Mouse (Mus musculus) neural tube, embryonic 14.5 days (tissue): ENCODE measurements at regions not wholly inside any gene's neighbourhood (a gene's known extent, or its start where the extent isn't known, plus 50 kb on each side); places are given as distances from the start of the nearest gene placed in this dataset.
A peak's percentile ranks its signal among the peaks of the same experiment; 100 is the strongest.

Experiments used
- ATAC-seq: fragments of 200-750 bp; cut with Nextera tagmentation; 2 replicates; pipeline ENCODE4 v1.8.0; 2017; ENCODE audit warnings: low read depth, mild to moderate bottlenecking, moderate TSS enrichment, moderate library complexity
- H3K27ac ChIP-seq: fragments of 300-500 bp; sonication (generic); 2 replicates; pipeline ENCODE4 v1.5.1; 2014; ENCODE audit warnings: low read depth, mild to moderate bottlenecking, control low read depth, low read length, moderate library complexity, mixed read lengths
- H3K27me3 ChIP-seq: fragments of 300-500 bp; sonication (generic); 2 replicates; pipeline ENCODE4 v1.6.1; 2014; ENCODE audit warnings: low read length; ENCODE audit not compliant: control insufficient read depth, insufficient read depth
- H3K36me3 ChIP-seq: fragments of 300-500 bp; sonication (generic); 2 replicates; pipeline ENCODE4 v1.6.1; 2014; ENCODE audit warnings: low read length, mixed read lengths; ENCODE audit not compliant: control insufficient read depth, insufficient read depth
- H3K4me1 ChIP-seq: fragments of 300-500 bp; sonication (generic); 2 replicates; pipeline ENCODE4 v1.6.1; 2014; ENCODE audit warnings: low read length; ENCODE audit not compliant: control insufficient read depth, insufficient read depth
- H3K4me2 ChIP-seq: fragments of 300-500 bp; sonication (generic); 2 replicates; pipeline ENCODE4 v1.6.1; 2014; ENCODE audit warnings: mild to moderate bottlenecking, low read depth, low read length, control low read depth
- H3K4me3 ChIP-seq: fragments of 300-500 bp; sonication (generic); 2 replicates; pipeline ENCODE4 v1.5.1; 2014; ENCODE audit warnings: low read depth, low read length, control low read depth, mixed read lengths
- H3K9ac ChIP-seq: fragments of 300-500 bp; sonication (generic); replicated peaks from 2 replicates; pipeline ENCODE4 v1.6.1; 2014; ENCODE audit warnings: low read depth, mild to moderate bottlenecking, control low read depth, low read length, mixed read lengths
- H3K9me3 ChIP-seq: fragments of 300-500 bp; sonication (generic); 2 replicates; pipeline ENCODE4 v1.6.1; 2016; ENCODE audit warnings: low read length; ENCODE audit not compliant: control insufficient read depth
- WGBS: fragments of 180-500 bp; shearing (Covaris S2); extraction: QIAGEN DNeasy Blood & Tissue Kit; methylation state at CpG from one replicate; pipeline ENCODE4 v1.1.7; 2014; 5-methylcytosine and 5-hydroxymethylcytosine counted together

DNA sequence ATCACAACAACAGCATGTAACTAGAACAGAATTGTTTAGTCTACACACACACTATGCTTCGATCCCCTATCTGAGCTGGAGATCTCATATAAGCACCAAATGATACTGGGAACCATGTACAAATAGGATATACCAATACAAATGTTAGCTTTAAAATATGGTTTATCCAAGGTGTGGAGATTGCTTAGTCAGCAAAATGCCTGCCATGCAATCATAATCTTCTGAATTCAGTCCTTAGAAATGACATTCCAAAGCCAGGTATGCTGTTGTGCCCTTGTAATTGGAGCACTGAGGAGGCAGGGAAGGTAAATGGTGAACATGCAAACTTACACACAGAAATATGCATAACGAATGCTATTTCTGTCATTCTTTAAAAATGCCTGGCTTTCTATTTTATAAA lies 54.0 kb upstream of the Thsd7b start:
- 87% methylated on average over 2 of the region's 2 CpGs for WGBS
- Histone ChIP-seq H3K36me3 (no peaks in the 10 kb centered on the region), H3K9me3 (no peaks in the 10 kb centered on the region), H3K4me1 (no peaks in the 10 kb centered on the region), H3K4me2 (no peak overlapping the region), H3K4me3 (no peak overlapping the region), H3K9ac (no peak overlapping the region), H3K27me3 (no peaks in the 10 kb centered on the region), H3K27ac (no peak overlapping the region)
- no peak for ATAC-seq

GRCm38 (mm10) chr1:129208806-129209205 lies 64.3 kb upstream of the Thsd7b start:
- H3K4me2 ChIP-seq: no peak overlapping the region
- 0 out of 2 replicates have a peak, but pooled peaks have one; percentile 36 for ATAC-seq
- 38% methylated on average over 1 of the region's 1 CpGs for WGBS

GRCm38 (mm10) chr1:129208406-129208805 lies 64.7 kb upstream of the Thsd7b start:
- ATAC-seq: peak; percentile 96
- Histone ChIP-seq H3K27me3 (no peaks in the 10 kb centered on the region), H3K4me2 (no peak overlapping the region), H3K27ac (peak overlapping the region; percentile 55; the same call in 1 of the 2 replicates), H3K9ac (no peak overlapping the region), H3K4me3 (no peak overlapping the region), H3K36me3 (no peaks in the 10 kb centered on the region), H3K9me3 (no peaks in the 10 kb centered on the region), H3K4me1 (no peaks in the 10 kb centered on the region)
- WGBS: 7% methylated on average over 2 of the region's 2 CpGs

More at GRCm38 (mm10) chr1:129208806-129209205, 64.3 kb upstream of the Thsd7b start:
- peak overlapping the region; percentile 55; the same call in 1 of the 2 replicates for H3K27ac ChIP-seq
- H3K36me3 ChIP-seq: no peaks in the 10 kb centered on the region
- H3K27me3 ChIP-seq: no peaks in the 10 kb centered on the region
- H3K4me3 ChIP-seq: no peak overlapping the region
- H3K9ac ChIP-seq: no peak overlapping the region
- no peaks in the 10 kb centered on the region for H3K9me3 ChIP-seq
- no peaks in the 10 kb centered on the region for H3K4me1 ChIP-seq

GRCm38 (mm10) chr1:129207674-129208073 lies 65.4 kb upstream of the Thsd7b start:
- no peaks in the 10 kb centered on the region for H3K36me3 ChIP-seq
- WGBS: 68% methylated on average over 5 of the region's 5 CpGs
- H3K9ac ChIP-seq: no peak overlapping the region
- no peaks in the 10 kb centered on the region for H3K9me3 ChIP-seq
- no peak overlapping the region for H3K27ac ChIP-seq
- H3K4me3 ChIP-seq: no peak overlapping the region
- no peak for ATAC-seq
- H3K4me1 ChIP-seq: no peaks in the 10 kb centered on the region
- no peaks in the 10 kb centered on the region for H3K27me3 ChIP-seq
- no peak overlapping the region for H3K4me2 ChIP-seq

GRCm38 (mm10) chr1:129180174-129180759 lies 92.8 kb upstream of the Thsd7b start:
- 82% methylated on average over 3 of the region's 3 CpGs for WGBS
- no peak overlapping the region for H3K9ac ChIP-seq
- no peaks in the 10 kb centered on the region for H3K27me3 ChIP-seq
- H3K4me2 ChIP-seq: no peak overlapping the region
- H3K9me3 ChIP-seq: no peaks in the 10 kb centered on the region
- H3K4me1 ChIP-seq: no peaks in the 10 kb centered on the region
- no peak overlapping the region for H3K4me3 ChIP-seq
- no peaks in the 10 kb centered on the region for H3K36me3 ChIP-seq
- no peak for ATAC-seq
- no peak overlapping the region for H3K27ac ChIP-seq

DNA sequence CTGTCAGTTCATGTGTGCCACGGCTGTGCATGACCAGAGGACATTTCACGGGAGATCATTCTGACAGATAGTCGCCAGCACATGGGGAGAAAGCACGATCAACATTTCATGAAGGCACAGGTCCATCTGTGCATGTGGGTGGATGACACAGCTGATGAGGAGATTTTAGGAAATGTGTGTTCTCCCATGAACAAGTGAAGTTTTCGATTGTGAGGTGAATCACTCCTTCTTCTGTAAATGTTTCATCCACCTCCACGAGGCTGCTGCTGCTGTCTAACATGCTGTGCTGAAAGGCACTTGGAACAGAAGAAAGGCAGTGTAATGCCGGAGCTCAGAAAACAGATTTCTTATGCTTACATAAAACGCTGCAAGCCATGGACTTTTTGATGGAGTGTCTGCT lies 103.2 kb upstream of the Thsd7b start:
- H3K9me3 ChIP-seq: no peaks in the 10 kb centered on the region
- no peaks in the 10 kb centered on the region for H3K4me1 ChIP-seq
- no peaks in the 10 kb centered on the region for H3K27me3 ChIP-seq
- no peak overlapping the region for H3K27ac ChIP-seq
- ATAC-seq: no peak
- H3K9ac ChIP-seq: no peak overlapping the region
- H3K36me3 ChIP-seq: no peaks in the 10 kb centered on the region
- WGBS: 84% methylated on average over 8 of the region's 8 CpGs
- H3K4me3 ChIP-seq: no peak overlapping the region
- H3K4me2 ChIP-seq: no peak overlapping the region

DNA sequence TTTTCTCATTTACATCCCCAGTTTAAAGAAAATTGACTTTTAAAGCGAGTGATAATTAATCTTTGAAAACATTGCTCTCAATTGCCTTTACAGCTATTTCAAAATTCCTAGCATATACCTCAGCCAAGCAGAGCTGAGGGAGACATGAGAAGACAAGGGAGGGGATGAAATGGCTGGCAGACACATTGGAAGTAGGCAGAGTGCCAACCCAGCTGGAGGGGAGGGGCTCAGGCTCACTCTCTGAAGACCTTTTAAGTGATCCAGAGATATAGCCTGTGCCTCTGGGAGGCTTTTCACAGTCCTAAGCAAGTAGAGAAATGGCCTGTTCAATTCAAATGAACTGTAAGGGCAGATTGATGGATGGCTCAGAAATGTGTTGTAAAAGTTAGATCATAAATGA lies 122.5 kb upstream of the Thsd7b start:
- H3K4me3 ChIP-seq: no peak overlapping the region
- no peaks in the 10 kb centered on the region for H3K9me3 ChIP-seq
- no peak overlapping the region for H3K4me2 ChIP-seq
- 58% methylated on average over 1 of the region's 1 CpGs for WGBS
- H3K9ac ChIP-seq: no peak overlapping the region
- H3K27ac ChIP-seq: no peak overlapping the region
- no peaks in the 10 kb centered on the region for H3K27me3 ChIP-seq
- no peaks in the 10 kb centered on the region for H3K36me3 ChIP-seq
- ATAC-seq: peak; percentile 93
- 0 out of 2 replicates have a peak, but pooled peaks cover 3% of the 10 kb centered on the region for H3K4me1 ChIP-seq

GRCm38 (mm10) chr1:129148733-129149388 lies 124.2 kb upstream of the Thsd7b start:
- H3K9me3 ChIP-seq: no peaks in the 10 kb centered on the region
- WGBS: 50% methylated on average over 7 of the region's 7 CpGs

GRCm38 (mm10) chr1:129146395-129147094 lies 126.6 kb upstream of the Thsd7b start:
- Histone ChIP-seq H3K9me3 (no peaks in the 10 kb centered on the region), H3K4me3 (no peak overlapping the region), H3K27ac (no peak overlapping the region), H3K4me2 (no peak overlapping the region), H3K9ac (no peak overlapping the region), H3K36me3 (no peaks in the 10 kb centered on the region), H3K4me1 (0 out of 2 replicates have a peak, but pooled peaks cover 3% of the 10 kb centered on the region), H3K27me3 (no peaks in the 10 kb centered on the region)
- ATAC-seq: no peak
- 49% methylated on average over 4 of the region's 4 CpGs for WGBS

More at GRCm38 (mm10) chr1:129148733-129149388, 124.2 kb upstream of the Thsd7b start:
- Histone ChIP-seq H3K4me3 (no peak overlapping the region), H3K9ac (no peak overlapping the region), H3K27ac (no peak overlapping the region), H3K4me2 (no peak overlapping the region), H3K27me3 (no peaks in the 10 kb centered on the region), H3K4me1 (0 out of 2 replicates have a peak, but pooled peaks cover 3% of the 10 kb centered on the region), H3K36me3 (no peaks in the 10 kb centered on the region)
- no peak for ATAC-seq
